Comparison of ENCODE assay signal across 10 mouse cellular contexts in the genomic region with DNA sequence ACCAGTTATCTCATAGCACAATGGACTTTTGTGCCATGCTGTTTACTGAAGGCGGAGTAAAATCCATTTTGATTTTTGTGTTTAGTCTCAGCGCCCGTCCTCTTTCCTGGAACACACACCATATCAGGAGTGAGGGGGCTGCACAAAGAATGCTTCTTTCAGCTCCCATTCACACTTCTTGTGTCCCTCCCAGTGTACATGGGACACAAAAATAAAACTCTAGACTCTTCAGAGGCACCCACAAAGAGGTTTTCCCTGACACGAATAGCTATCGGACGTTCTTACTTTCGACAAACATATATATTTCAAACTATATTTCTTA.
DNase-seq lines count a peak whose midpoint lies in the region; ATAC-seq lines count a peak whose summit lies in the region.
"Had no signal": no experiment of that assay in that cellular context is flagged by ENCODE, and none has a peak within 500 bp of the region (broad histone marks: within the 10 kb centered on the region; RNA-seq: fewer than 3 reads in every experiment).

No protein-coding gene starts in this region.

- no peaks in the 10 kb centered on the region for H3K27me3 ChIP-seq in embryonic facial prominence, embryonic 13.5 days
- H3K27me3 ChIP-seq in hindbrain, embryonic 13.5 days: no peaks in the 10 kb centered on the region
- no peaks in the 10 kb centered on the region for H3K27me3 ChIP-seq in midbrain, embryonic 14.5 days (ENCODE audit: control insufficient read depth, insufficient read depth, low read length)

- 0 out of 2 replicates have a peak overlapping the region, but pooled peaks have one; percentile 5 for H3K4me3 ChIP-seq in embryonic facial prominence, embryonic 13.5 days
- peak overlapping the region; percentile 24 for H3K4me3 ChIP-seq in hindbrain, embryonic 13.5 days
- H3K4me3 ChIP-seq in midbrain, embryonic 14.5 days (replicated peaks; ENCODE audit: low read depth, low read length): peak overlapping the region; percentile 2; the same call in 1 of the 2 replicates

- 0 out of 2 replicates have a peak, but pooled peaks cover 5% of the 10 kb centered on the region for H3K4me1 ChIP-seq in embryonic facial prominence, embryonic 13.5 days
- peaks cover 19% of the 10 kb centered on the region for H3K4me1 ChIP-seq in hindbrain, embryonic 13.5 days (replicated peaks)
- peaks cover 8% of the 10 kb centered on the region for H3K4me1 ChIP-seq in midbrain, embryonic 14.5 days (ENCODE audit: control insufficient read depth, insufficient read depth, low read length)

- H3K27ac ChIP-seq in embryonic facial prominence, embryonic 13.5 days: no peak overlapping the region
- H3K27ac ChIP-seq in hindbrain, embryonic 13.5 days: peak overlapping the region; percentile 72
- peak overlapping the region; percentile 49 for H3K27ac ChIP-seq in midbrain, embryonic 14.5 days (replicated peaks; ENCODE audit: low read depth, low read length)
- H3K27ac ChIP-seq: kidney, postnatal 0 days had no signal

- ATAC-seq in frontal cortex, adult (ENCODE audit: low TSS enrichment): peak; percentile 41; the same call in 1 of the 2 replicates
- ATAC-seq in embryonic facial prominence, embryonic 13.5 days (ENCODE audit: insufficient number of reproducible peaks, insufficient read depth, low FRiP score, low TSS enrichment, low read depth): no peak
- no peak for ATAC-seq in hindbrain, embryonic 13.5 days (ENCODE audit: low FRiP score)
- ATAC-seq in midbrain, embryonic 14.5 days (ENCODE audit: low FRiP score, low TSS enrichment): peak; percentile 70
- ATAC-seq in activated CD4-positive, CD25-positive, alpha-beta regulatory T cell, adult 4 months: no peak

- WGBS in embryonic facial prominence, embryonic 13.5 days: 57% methylated on average over 7 of the region's 7 CpGs
- WGBS in hindbrain, embryonic 13.5 days: 13% methylated on average over 7 of the region's 7 CpGs
- whole genome bisulfite sequencing in midbrain, embryonic 14.5 days: 8% methylated on average over 7 of the region's 7 CpGs

- H3K36me3 ChIP-seq in embryonic facial prominence, embryonic 13.5 days: no peaks in the 10 kb centered on the region
- no peaks in the 10 kb centered on the region for H3K36me3 ChIP-seq in hindbrain, embryonic 13.5 days
- H3K36me3 ChIP-seq in midbrain, embryonic 14.5 days (ENCODE audit: control insufficient read depth, insufficient read depth, low read length): no peaks in the 10 kb centered on the region

- no peaks in the 10 kb centered on the region for H3K9me3 ChIP-seq in embryonic facial prominence, embryonic 13.5 days
- no peaks in the 10 kb centered on the region for H3K9me3 ChIP-seq in hindbrain, embryonic 13.5 days
- no peaks in the 10 kb centered on the region for H3K9me3 ChIP-seq in midbrain, embryonic 14.5 days (ENCODE audit: control insufficient read depth, low read length)

- no peak for DNase-seq in frontal cortex, postnatal 25 days (ENCODE audit: low spot score in 2 of 2)
- no peak for DNase-seq in midbrain, embryonic 14.5 days
- no peak for DNase-seq in MN1 (ENCODE audit: low spot score)
- DNase-seq in left cerebral cortex, adult 8-10 months (ENCODE audit: low spot score in 2 of 2): no peak
- DNase-seq: cerebellum, postnatal 36 days had no signal

- H3K4me2 ChIP-seq in embryonic facial prominence, embryonic 13.5 days: peak overlapping the region; percentile 40
- H3K4me2 ChIP-seq in hindbrain, embryonic 13.5 days: peak overlapping the region; percentile 47
- H3K4me2 ChIP-seq in midbrain, embryonic 14.5 days (ENCODE audit: low read length): peak overlapping the region; percentile 50

- no peak overlapping the region for H3K9ac ChIP-seq in embryonic facial prominence, embryonic 13.5 days
- peak overlapping the region; percentile 25 for H3K9ac ChIP-seq in hindbrain, embryonic 13.5 days
- no peak overlapping the region for H3K9ac ChIP-seq in midbrain, embryonic 14.5 days (replicated peaks; ENCODE audit: low read length)

Comparison
In these comparisons a context has a peak if more than half of its experiments do, and no peak if none do; other contexts are left out.
1. ATAC-seq: peak in frontal cortex, adult (single experiment) and midbrain, embryonic 14.5 days (single experiment); none in embryonic facial prominence, embryonic 13.5 days (single experiment), hindbrain, embryonic 13.5 days (single experiment) and activated CD4-positive, CD25-positive, alpha-beta regulatory T cell, adult 4 months (single experiment).
2. Peak in every context shown above with its lines, with median percentiles within 50 percentile points of each other: H3K4me2 ChIP-seq and H3K4me3 ChIP-seq.